Mouse (Mus musculus): ENCODE measurements around the gene Catsperg2. TPM values are rescaled to one million over a fixed set of nuclear protein-coding genes. Genes with fewer than 3 reads are reported as not detected.
"Not testable (repeated sequence)": the region's sequence is repeated elsewhere in the genome, so short reads cannot be mapped to it uniquely, and the experiment has no call there.

Catsperg2 gene
- polyA plus RNA-seq (2011; ENCODE audit: insufficient read depth, insufficient read length, low read depth, missing spikeins), result 0.41 TPM in 1 of 2 replicates, not detected in the other

- H3K9me3 ChIP-seq (replicated peaks; ENCODE audit: control insufficient read depth, insufficient read depth, low read length, poor library complexity, severe bottlenecking), result peaks cover 14% of the 10 kb centered on the region
- H3K27ac ChIP-seq (ENCODE audit: insufficient read depth, low read length); H3K4me1 ChIP-seq (ENCODE audit: control insufficient read depth, insufficient read depth, low read length); H3K36me3 ChIP-seq (ENCODE audit: control insufficient read depth, insufficient read depth, low read length, poor library complexity, severe bottlenecking); H3K27me3 ChIP-seq (ENCODE audit: control insufficient read depth, insufficient read depth, low read length, poor library complexity, severe bottlenecking); H3K9ac ChIP-seq (ENCODE audit: low read depth, poor library complexity, severe bottlenecking): not testable (repeated sequence)
- H3K4me3 ChIP-seq (ENCODE audit: low read depth, low read length), result peak within 1 kb of the TSS; percentile 64
Measured at GRCm38 (mm10) chr7:29726860-29727259, at the start of gene Catsperg2. Gene Catsperg2, minus strand, starts transcription at chr7:29727032.

DNA sequence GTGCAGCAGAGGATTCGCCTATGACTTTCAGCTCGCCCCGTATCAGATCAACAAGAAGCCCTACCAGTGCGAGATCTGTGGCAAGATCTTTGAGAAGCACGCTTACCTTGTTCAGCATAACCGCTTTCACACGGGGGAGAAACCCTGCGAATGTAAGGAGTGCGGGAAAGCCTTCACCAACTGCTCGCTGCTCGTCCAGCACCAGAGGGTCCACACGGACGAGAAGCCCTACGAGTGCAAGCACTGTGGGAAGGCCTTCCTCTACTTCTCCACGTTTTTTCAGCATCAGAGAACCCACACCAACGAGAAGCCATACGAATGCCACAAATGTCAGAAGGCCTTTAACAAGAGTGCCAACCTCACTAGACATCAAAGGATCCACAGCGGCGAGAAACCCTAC lies 49.7 kb upstream of the Catsperg2 start:
- no peaks in the 10 kb centered on the region for H3K9me3 ChIP-seq (replicated peaks; ENCODE audit: control insufficient read depth, insufficient read depth, low read length, poor library complexity, severe bottlenecking)
- H3K36me3 ChIP-seq (ENCODE audit: control insufficient read depth, insufficient read depth, low read length, poor library complexity, severe bottlenecking), result peaks cover 42% of the 10 kb centered on the region
- H3K4me1 ChIP-seq (ENCODE audit: control insufficient read depth, insufficient read depth, low read length), result no peaks in the 10 kb centered on the region
- H3K4me3 ChIP-seq (ENCODE audit: low read depth, low read length), result no peak overlapping the region
- TF ChIP-seq CTCF (IDR thresholded peaks at IDR 0.05; ENCODE audit: low read depth, low read length) (no peak), EP300 (IDR thresholded peaks at IDR 0.05; ENCODE audit: insufficient read depth, low read depth, low read length) (no peak), POLR2A (IDR thresholded peaks at IDR 0.05; ENCODE audit: insufficient read depth, low read length) (no peak)
- no peaks in the 10 kb centered on the region for H3K27me3 ChIP-seq (ENCODE audit: control insufficient read depth, insufficient read depth, low read length, poor library complexity, severe bottlenecking)
- no peak overlapping the region for H3K9ac ChIP-seq (ENCODE audit: low read depth, poor library complexity, severe bottlenecking)
- no peak overlapping the region for H3K27ac ChIP-seq (ENCODE audit: insufficient read depth, low read length)

GRCm38 (mm10) chr7:29774371-29774770 lies 47.5 kb upstream of the Catsperg2 start:
- Histone ChIP-seq H3K36me3 (ENCODE audit: control insufficient read depth, insufficient read depth, low read length, poor library complexity, severe bottlenecking) (peaks cover 45% of the 10 kb centered on the region), H3K4me1 (ENCODE audit: control insufficient read depth, insufficient read depth, low read length) (no peaks in the 10 kb centered on the region), H3K27me3 (ENCODE audit: control insufficient read depth, insufficient read depth, low read length, poor library complexity, severe bottlenecking) (no peaks in the 10 kb centered on the region), H3K9me3 (replicated peaks; ENCODE audit: control insufficient read depth, insufficient read depth, low read length, poor library complexity, severe bottlenecking) (no peaks in the 10 kb centered on the region), H3K27ac (ENCODE audit: insufficient read depth, low read length) (no peak overlapping the region), H3K9ac (ENCODE audit: low read depth, poor library complexity, severe bottlenecking) (no peak overlapping the region), H3K4me3 (ENCODE audit: low read depth, low read length) (no peak overlapping the region)
- no peak for TF ChIP-seq EP300 (IDR thresholded peaks at IDR 0.05; ENCODE audit: insufficient read depth, low read depth, low read length)
- TF ChIP-seq CTCF (IDR thresholded peaks at IDR 0.05; ENCODE audit: low read depth, low read length), result no peak
- TF ChIP-seq POLR2A (IDR thresholded peaks at IDR 0.05; ENCODE audit: insufficient read depth, low read length), result no peak

DNA sequence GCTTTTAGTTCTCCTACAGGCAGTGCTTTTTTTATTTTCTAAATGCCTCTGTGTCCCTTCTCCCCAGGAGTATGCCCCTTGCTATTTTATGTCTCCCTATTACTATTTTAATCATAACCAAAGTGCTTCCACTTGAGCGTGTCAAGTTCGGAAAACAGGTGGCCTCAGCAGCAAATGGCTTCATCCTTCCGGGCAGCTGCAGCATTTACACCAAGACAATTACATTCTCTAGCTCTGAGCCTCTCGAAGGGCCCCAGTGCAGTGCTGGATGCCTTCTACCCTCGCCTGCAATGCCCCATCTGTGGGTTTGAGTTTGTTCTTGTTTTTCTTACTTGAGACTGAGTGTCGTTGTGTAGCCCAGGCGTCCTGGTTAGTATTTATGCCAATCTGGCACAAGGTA lies 46.7 kb upstream of the Catsperg2 start:
- H3K4me1 ChIP-seq (ENCODE audit: control insufficient read depth, insufficient read depth, low read length), result no peaks in the 10 kb centered on the region
- no peak overlapping the region for H3K9ac ChIP-seq (ENCODE audit: low read depth, poor library complexity, severe bottlenecking)
- TF ChIP-seq EP300 (IDR thresholded peaks at IDR 0.05; ENCODE audit: insufficient read depth, low read depth, low read length), result no peak
- no peak for TF ChIP-seq CTCF (IDR thresholded peaks at IDR 0.05; ENCODE audit: low read depth, low read length)
- no peak for TF ChIP-seq POLR2A (IDR thresholded peaks at IDR 0.05; ENCODE audit: insufficient read depth, low read length)
- no peak overlapping the region for H3K4me3 ChIP-seq (ENCODE audit: low read depth, low read length)
- H3K27ac ChIP-seq (ENCODE audit: insufficient read depth, low read length), result no peak overlapping the region
- H3K27me3 ChIP-seq (ENCODE audit: control insufficient read depth, insufficient read depth, low read length, poor library complexity, severe bottlenecking), result no peaks in the 10 kb centered on the region
- H3K9me3 ChIP-seq (replicated peaks; ENCODE audit: control insufficient read depth, insufficient read depth, low read length, poor library complexity, severe bottlenecking), result no peaks in the 10 kb centered on the region
- peaks cover 45% of the 10 kb centered on the region for H3K36me3 ChIP-seq (ENCODE audit: control insufficient read depth, insufficient read depth, low read length, poor library complexity, severe bottlenecking)

GRCm38 (mm10) chr7:29768980-29769379 lies 42.1 kb upstream of the Catsperg2 start:
- Histone ChIP-seq H3K27ac (ENCODE audit: insufficient read depth, low read length) (no peak overlapping the region), H3K9ac (ENCODE audit: low read depth, poor library complexity, severe bottlenecking) (peak overlapping the region; percentile 87)

DNA sequence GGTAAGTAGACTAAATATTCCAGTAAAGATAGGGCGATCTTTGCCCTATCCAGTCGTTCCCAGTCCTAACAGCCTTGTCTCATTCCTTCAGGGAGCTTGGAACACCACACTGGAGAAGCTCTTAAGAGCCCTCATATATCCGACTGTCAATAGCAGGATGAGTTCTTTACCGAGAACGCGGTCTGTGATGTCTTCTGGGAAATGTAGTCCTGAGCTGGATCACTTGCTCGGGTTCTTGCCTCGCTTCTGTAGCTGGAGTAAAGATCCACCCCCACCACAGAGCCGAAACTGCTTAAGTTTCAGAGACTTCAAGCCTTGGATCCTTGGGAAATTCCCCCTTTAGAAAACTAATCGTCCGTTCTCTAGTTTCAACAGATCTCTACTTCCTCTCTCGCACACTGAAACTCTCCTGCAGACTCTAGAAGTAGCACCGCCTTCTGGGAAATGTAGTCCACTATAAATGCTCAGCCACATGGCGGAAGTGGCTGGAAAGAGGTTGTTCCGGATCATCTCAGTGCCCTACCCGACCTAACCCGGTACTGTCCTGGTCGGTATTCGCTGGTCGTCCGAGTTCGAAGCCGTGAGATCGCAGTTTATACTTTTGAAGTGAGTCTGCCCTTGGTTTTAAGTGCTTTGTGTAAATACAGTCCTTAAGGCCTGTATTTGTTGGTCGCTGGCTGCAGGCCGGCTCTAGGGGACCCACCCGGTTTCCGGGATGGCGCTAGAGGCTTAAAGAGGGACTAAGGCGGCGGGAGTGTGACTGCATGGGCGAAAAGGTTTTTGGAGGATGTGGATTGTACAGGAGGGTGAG lies 41.5 kb upstream of the Catsperg2 start, which contains the start of gene Zfp84:
Gene Zfp84, plus strand, starts transcription at position 463 of the 811 bp plus-strand sequence.
- H3K9ac ChIP-seq (ENCODE audit: low read depth, poor library complexity, severe bottlenecking), result peak within 1 kb of the TSS; percentile 87
- peaks cover 5% of the 10 kb centered on the region; the same call in 1 of the 2 replicates for H3K36me3 ChIP-seq (ENCODE audit: control insufficient read depth, insufficient read depth, low read length, poor library complexity, severe bottlenecking)
- no peaks in the 10 kb centered on the region for H3K27me3 ChIP-seq (ENCODE audit: control insufficient read depth, insufficient read depth, low read length, poor library complexity, severe bottlenecking)
- H3K27ac ChIP-seq (ENCODE audit: insufficient read depth, low read length), result peak within 1 kb of the TSS; percentile 81; the same call in 1 of the 2 replicates
- TF ChIP-seq EP300 (IDR thresholded peaks at IDR 0.05; ENCODE audit: insufficient read depth, low read depth, low read length), result no peak
- TF ChIP-seq POLR2A (IDR thresholded peaks at IDR 0.05; ENCODE audit: insufficient read depth, low read length), result no peak
- no peak for TF ChIP-seq CTCF (IDR thresholded peaks at IDR 0.05; ENCODE audit: low read depth, low read length)
- peak within 1 kb of the TSS; percentile 95 for H3K4me3 ChIP-seq (ENCODE audit: low read depth, low read length)
- H3K9me3 ChIP-seq (replicated peaks; ENCODE audit: control insufficient read depth, insufficient read depth, low read length, poor library complexity, severe bottlenecking), result no peaks in the 10 kb centered on the region
- H3K4me1 ChIP-seq (ENCODE audit: control insufficient read depth, insufficient read depth, low read length), result no peaks in the 10 kb centered on the region

More at GRCm38 (mm10) chr7:29768980-29769379, 42.1 kb upstream of the Catsperg2 start:
- Histone ChIP-seq H3K4me3 (ENCODE audit: low read depth, low read length) (peak overlapping the region; percentile 95), H3K4me1 (ENCODE audit: control insufficient read depth, insufficient read depth, low read length) (no peaks in the 10 kb centered on the region), H3K27me3 (ENCODE audit: control insufficient read depth, insufficient read depth, low read length, poor library complexity, severe bottlenecking) (no peaks in the 10 kb centered on the region), H3K36me3 (ENCODE audit: control insufficient read depth, insufficient read depth, low read length, poor library complexity, severe bottlenecking) (peaks cover 8% of the 10 kb centered on the region), H3K9me3 (replicated peaks; ENCODE audit: control insufficient read depth, insufficient read depth, low read length, poor library complexity, severe bottlenecking) (no peaks in the 10 kb centered on the region)
- TF ChIP-seq CTCF (IDR thresholded peaks at IDR 0.05; ENCODE audit: low read depth, low read length) (no peak), POLR2A (IDR thresholded peaks at IDR 0.05; ENCODE audit: insufficient read depth, low read length) (no peak), EP300 (IDR thresholded peaks at IDR 0.05; ENCODE audit: insufficient read depth, low read depth, low read length) (no peak)

Measured in ES-Bruce4 (cell line).